Mouse (Mus musculus): ENCODE data around the gene Tmem52b. TPM values are rescaled to one million over a fixed set of nuclear protein-coding genes. Genes with fewer than 3 reads are reported as not detected.

The Tmem52b gene
- under 1 TPM in 1 of 2 experiments, not detected in 1; 0.11 TPM for polyA plus RNA-seq (2017; shearing (Covaris generic))

GRCm38 (mm10) chr6:129512367-129512766 is at the start of gene Tmem52b:
Gene Tmem52b, plus strand, starts transcription at chr6:129512555.

GRCm38 (mm10) chr6:129507024-129507423 is 5.3 kb upstream of the Tmem52b start, which contains the start of gene Olr1:
Gene Olr1, minus strand, starts transcription at chr6:129507165.

GRCm38 (mm10) chr6:129532942-129533860 is 20.8 kb downstream of the Tmem52b start, which contains the start of gene Gabarapl1:
Gene Gabarapl1, plus strand, starts transcription at chr6:129533160.

Other genes with a start within 250 kb of the Tmem52b start
- 100 to 1,000 TPM; 104 to 133 TPM for gene Cd69, start 237.1 kb upstream of the Tmem52b start, polyA plus RNA-seq (2017; shearing (Covaris generic))
- not detected for gene 4922502D21Rik, start 180.8 kb upstream of the Tmem52b start, polyA plus RNA-seq (2017; shearing (Covaris generic))
- gene Clec12a, start 169.9 kb upstream of the Tmem52b start, polyA plus RNA-seq (2017; shearing (Covaris generic)) = 1 to 10 TPM in 1 of 2 experiments, under 1 TPM in 1; 0.17 to 2.5 TPM
- not detected for gene Clec12b, start 126.7 kb upstream of the Tmem52b start, polyA plus RNA-seq (2017; shearing (Covaris generic))
- gene Clec1b, start 115.3 kb upstream of the Tmem52b start, polyA plus RNA-seq (2017; shearing (Covaris generic)) = 1 to 10 TPM in 1 of 2 experiments, under 1 TPM in 1; 0.06 to 2.6 TPM
- gene Clec9a, start 103.7 kb upstream of the Tmem52b start, polyA plus RNA-seq (2017; shearing (Covaris generic)) = not detected
- gene Clec1a, start 60.6 kb upstream of the Tmem52b start, polyA plus RNA-seq (2017; shearing (Covaris generic)) = not detected
- gene Olr1, start 5.4 kb upstream of the Tmem52b start, polyA plus RNA-seq (2017; shearing (Covaris generic)) = under 1 TPM in 1 of 2 experiments, not detected in 1; 0.13 TPM
- gene Gabarapl1, start 20.6 kb downstream of the Tmem52b start, polyA plus RNA-seq (2017; shearing (Covaris generic)) = 10 to 100 TPM in 1 of 2 experiments, 1 to 10 TPM in 1; 8.5 to 20.1 TPM
- not detected for gene Klre1, start 65.3 kb downstream of the Tmem52b start, polyA plus RNA-seq (2017; shearing (Covaris generic))
- 10 to 100 TPM in 1 of 2 experiments, under 1 TPM in 1; 0.29 to 23.8 TPM for gene Klrd1, start 79.2 kb downstream of the Tmem52b start, polyA plus RNA-seq (2017; shearing (Covaris generic))
- 10 to 100 TPM in 1 of 2 experiments, under 1 TPM in 1; 0.28 to 88.4 TPM for gene Klrk1, start 111.3 kb downstream of the Tmem52b start, polyA plus RNA-seq (2017; shearing (Covaris generic))
- gene Klrc3, start 130.8 kb downstream of the Tmem52b start, polyA plus RNA-seq (2017; shearing (Covaris generic)) = not detected
- gene Klrc2, start 148.1 kb downstream of the Tmem52b start, polyA plus RNA-seq (2017; shearing (Covaris generic)) = not detected
- 1 to 10 TPM in 1 of 2 experiments, under 1 TPM in 1; 0.23 to 4.8 TPM for gene Klrc1, start 166.4 kb downstream of the Tmem52b start, polyA plus RNA-seq (2017; shearing (Covaris generic))
- not detected for gene Klri1, start 204.6 kb downstream of the Tmem52b start, polyA plus RNA-seq (2017; shearing (Covaris generic))
- gene Klri2, start 227.9 kb downstream of the Tmem52b start, polyA plus RNA-seq (2017; shearing (Covaris generic)) = not detected

All from inflammation-experienced regulatory T-cells (primary cell).